9 mouse cellular contexts compared by ENCODE assay signal in the genomic region with DNA sequence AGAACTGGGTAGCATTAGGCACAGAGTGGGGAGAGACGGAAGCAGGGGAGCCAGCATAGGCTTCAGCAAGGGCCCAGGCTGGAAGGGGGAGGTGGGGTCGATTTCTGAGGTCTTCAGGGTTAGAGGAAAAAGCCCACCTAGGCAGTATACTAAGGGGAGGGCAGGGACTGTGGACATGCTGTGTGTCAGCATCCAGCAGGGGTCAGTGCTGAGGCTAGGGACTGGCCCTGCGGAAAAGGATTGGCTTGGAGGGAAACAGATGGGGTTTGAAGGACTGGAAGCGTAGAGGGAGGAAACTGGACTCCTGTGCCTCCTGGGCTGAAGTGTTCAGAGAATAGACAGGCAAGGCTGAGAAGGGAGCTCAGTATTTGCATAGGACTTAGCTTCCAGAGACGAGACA.
DNase-seq lines count a peak whose midpoint lies in the region; ATAC-seq and TF ChIP-seq lines count a peak whose summit lies in the region.
"Had no signal": no experiment of that assay in that cellular context is flagged by ENCODE, and none has a peak within 500 bp of the region (broad histone marks: within the 10 kb centered on the region; RNA-seq: fewer than 3 reads in every experiment).

No protein-coding gene starts in this region.

- no peaks in the 10 kb centered on the region for H3K9me3 ChIP-seq in embryonic facial prominence, embryonic 11.5 days (replicated peaks; ENCODE audit: control insufficient read depth, low read length)
- H3K9me3 ChIP-seq in heart, embryonic 14.5 days (ENCODE audit: control insufficient read depth, low read length): no peaks in the 10 kb centered on the region
- H3K9me3 ChIP-seq: limb, embryonic 13.5 days had no signal

- H3K27ac ChIP-seq in embryonic facial prominence, embryonic 11.5 days (replicated peaks; ENCODE audit: low read depth, low read length): no peak overlapping the region
- peak overlapping the region; percentile 10 to 48; a peak in 1 of 4 replicates for H3K27ac ChIP-seq in heart, embryonic 14.5 days (replicated peaks in 1 of 2; ENCODE audit: control insufficient read depth in 1 of 2, insufficient read depth in 1 of 2, low read depth in 2 of 2, low read length in 2 of 2)
- no peak overlapping the region for H3K27ac ChIP-seq in thymus, adult 2 months (ENCODE audit: control insufficient read depth, insufficient read depth, low read length)
- H3K27ac ChIP-seq: limb, embryonic 13.5 days had no signal

- no peak overlapping the region for H3K4me3 ChIP-seq in embryonic facial prominence, embryonic 11.5 days (ENCODE audit: low read depth, low read length)
- H3K4me3 ChIP-seq in heart, embryonic 14.5 days (ENCODE audit: control insufficient read depth in 1 of 2, insufficient read depth in 1 of 2, low read depth in 1 of 2, low read length in 2 of 2): no peak overlapping the region
- no peak overlapping the region for H3K4me3 ChIP-seq in thymus, adult 2 months (ENCODE audit: control insufficient read depth, insufficient read depth, low read length)
- H3K4me3 ChIP-seq: limb, embryonic 13.5 days had no signal

- no peak for TF ChIP-seq POLR2A in thymus, adult 2 months (IDR thresholded peaks at IDR 0.05; ENCODE audit: control insufficient read depth, extremely low read depth, insufficient read depth, low read length, poor library complexity)

- 0 out of 2 replicates have a peak, but pooled peaks cover 2% of the 10 kb centered on the region for H3K4me1 ChIP-seq in embryonic facial prominence, embryonic 11.5 days (ENCODE audit: control insufficient read depth, insufficient read depth, low read length)
- H3K4me1 ChIP-seq in heart, embryonic 14.5 days (ENCODE audit: control insufficient read depth in 2 of 2, insufficient read depth in 2 of 2, low read length in 2 of 2): peaks cover 17 to 22% of the 10 kb centered on the region in 2 experiments
- no peaks in the 10 kb centered on the region for H3K4me1 ChIP-seq in thymus, adult 2 months (replicated peaks; ENCODE audit: control insufficient read depth, insufficient read depth, low read length)

- in situ Hi-C loops in Patski (cut with MboI; ENCODE audit: low pct_unique_long_range_greater_than_20kb): no loop called here

- no peak for TF ChIP-seq CTCF in Patski (IDR thresholded peaks at IDR 0.05)
- TF ChIP-seq CTCF in thymus, adult 2 months (IDR thresholded peaks at IDR 0.05; ENCODE audit: borderline replicate concordance, control insufficient read depth, extremely low read depth, insufficient read depth, low read length, poor library complexity): peak; percentile 60; the same call in 1 of the 2 replicates

- POLR2A ChIA-PET in Patski (lab: Charles Lee): interaction anchor here (0.6 to 1.7 kb wide), 6 partner anchors 10 to 202 kb away, joined by 3 to 6 read pairs (median 4); partner anchors contain the start of gene Fnbp1l

- no peak overlapping the region for H3K4me2 ChIP-seq in embryonic facial prominence, embryonic 11.5 days (ENCODE audit: low read depth, low read length)
- H3K4me2 ChIP-seq in heart, embryonic 14.5 days (ENCODE audit: low read length): no peak overlapping the region
- H3K4me2 ChIP-seq: limb, embryonic 13.5 days had no signal

- H3K27me3 ChIP-seq in Patski: no peaks in the 10 kb centered on the region
- no peaks in the 10 kb centered on the region; the same call in 1 of the 2 replicates for H3K27me3 ChIP-seq in embryonic facial prominence, embryonic 11.5 days (ENCODE audit: control insufficient read depth, insufficient read depth, low read length)
- no peaks in the 10 kb centered on the region for H3K27me3 ChIP-seq in heart, embryonic 14.5 days (ENCODE audit: control insufficient read depth, insufficient read depth, low read length)
- H3K27me3 ChIP-seq in thymus, adult 2 months (ENCODE audit: control insufficient read depth, insufficient read depth, low read length): no peaks in the 10 kb centered on the region
- H3K27me3 ChIP-seq: limb, embryonic 13.5 days had no signal

- CTCF ChIA-PET in Patski (lab: Charles Lee): interaction anchor here (0.7 to 3.7 kb wide), 17 partner anchors 10 to 372 kb away, joined by 3 to 16 read pairs (median 4); no protein-coding TSS in a partner anchor

- no peaks in the 10 kb centered on the region for H3K36me3 ChIP-seq in embryonic facial prominence, embryonic 11.5 days (replicated peaks; ENCODE audit: control insufficient read depth, insufficient read depth, low read depth, low read length)
- H3K36me3 ChIP-seq in heart, embryonic 14.5 days (ENCODE audit: control insufficient read depth, insufficient read depth, low read length): no peaks in the 10 kb centered on the region
- no peaks in the 10 kb centered on the region for H3K36me3 ChIP-seq in thymus, adult 2 months (ENCODE audit: control insufficient read depth, insufficient read depth, low read length)

- no peak overlapping the region; the same call in 1 of the 2 replicates for H3K9ac ChIP-seq in embryonic facial prominence, embryonic 11.5 days (replicated peaks; ENCODE audit: low read length)
- H3K9ac ChIP-seq in heart, embryonic 14.5 days (ENCODE audit: low read length): no peak overlapping the region
- H3K9ac ChIP-seq: limb, embryonic 13.5 days had no signal

- 21% methylated on average over 5 of the region's 5 CpGs for WGBS in embryonic facial prominence, embryonic 11.5 days
- 34% methylated on average over 5 of the region's 5 CpGs for WGBS in heart, embryonic 14.5 days
- WGBS in thymus, adult 2 months: 50% methylated on average over 5 of the region's 5 CpGs

- DNase-seq in adrenal gland, adult (ENCODE audit: inconsistent age in 2 of 2, low spot score in 1 of 2): peak; percentile 57 to 83
- no peak for DNase-seq in adrenal gland, adult 8-10 months
- no peak for DNase-seq in Patski (ENCODE audit: low read depth, low spot score)
- DNase-seq in embryonic facial prominence, embryonic 11.5 days (ENCODE audit: low spot score): peak; percentile 82
- peak; percentile 74 for DNase-seq in kidney, postnatal 14 days
- peak; percentile 37 for DNase-seq in thymus, adult 2 months

- ATAC-seq in Patski: peak; percentile 29
- ATAC-seq in embryonic facial prominence, embryonic 11.5 days (replicated peaks; ENCODE audit: insufficient number of reproducible peaks, low FRiP score, low TSS enrichment, low read depth): peak; percentile 69
- ATAC-seq in heart, embryonic 14.5 days (ENCODE audit: insufficient number of reproducible peaks, insufficient read depth, low FRiP score, low read depth): 0 out of 2 replicates have a peak, but pooled peaks have one; percentile 41
- peak; percentile 83 for ATAC-seq in megakaryocyte-erythroid progenitor cell, adult 5-6 weeks (replicated peaks; ENCODE audit: low FRiP score, low TSS enrichment, poor library complexity, severe bottlenecking)

Comparison
In these comparisons a context has a peak if more than half of its experiments do, and no peak if none do; other contexts are left out.
1. DNase-seq: peak in adrenal gland, adult (2 of 2), embryonic facial prominence, embryonic 11.5 days (single experiment), kidney, postnatal 14 days (single experiment) and thymus, adult 2 months (single experiment); none in adrenal gland, adult 8-10 months (single experiment) and Patski (single experiment).
2. ATAC-seq: peak in every context shown above with its lines; median percentile 83 in megakaryocyte-erythroid progenitor cell, adult 5-6 weeks; 69 in embryonic facial prominence, embryonic 11.5 days; 41 in heart, embryonic 14.5 days; 29 in Patski.
3. H3K27ac ChIP-seq: peak in heart, embryonic 14.5 days (2 of 2); none in embryonic facial prominence, embryonic 11.5 days (single experiment) and thymus, adult 2 months (single experiment).